Mouse (Mus musculus) hindlimb bud, embryonic 11.5 days (tissue): ENCODE results near the gene Mecr.
"Not testable (repeated sequence)": the region's sequence is repeated elsewhere in the genome, so short reads cannot be mapped to it uniquely, and the experiment has no call there.

ENCODE experiments used
- DNase-seq: peaks from one replicate; pipeline ENCODE4 v3.0.0-alpha.2; 2012; ENCODE audit warnings: low read depth, low spot score; ENCODE audit errors: extremely low spot score

The Mecr gene

GRCm38 (mm10) chr4:131843290-131843743 lies at the start of gene Mecr:
Gene Mecr (plus strand): TSS chr4:131843470.
- DNase-seq, result peak; percentile 76

- DNase-seq, result no peak
These were observed 46.8 kb upstream of the Mecr start for GRCm38 (mm10) chr4:131796312-131797080.

GRCm38 (mm10) chr4:131797483-131797882 lies 45.8 kb upstream of the Mecr start:
- DNase-seq, result no peak

GRCm38 (mm10) chr4:131797920-131798319 lies 45.4 kb upstream of the Mecr start:
- DNase-seq, result no peak

GRCm38 (mm10) chr4:131798968-131799367 lies 44.3 kb upstream of the Mecr start:
- no peak for DNase-seq

- DNase-seq, result no peak
These were observed 39.4 kb upstream of the Mecr start for GRCm38 (mm10) chr4:131803846-131804245.

GRCm38 (mm10) chr4:131804732-131805131 lies 38.5 kb upstream of the Mecr start:
- not testable (repeated sequence) for DNase-seq

- no peak for DNase-seq
These were observed 38.0 kb upstream of the Mecr start for GRCm38 (mm10) chr4:131805255-131805654.

GRCm38 (mm10) chr4:131812458-131812857 lies 30.8 kb upstream of the Mecr start:
- DNase-seq, result no peak

GRCm38 (mm10) chr4:131813798-131814197 lies 29.5 kb upstream of the Mecr start:
- no peak for DNase-seq

GRCm38 (mm10) chr4:131814869-131815268 lies 28.4 kb upstream of the Mecr start:
- DNase-seq, result no peak

GRCm38 (mm10) chr4:131815774-131816173 lies 27.5 kb upstream of the Mecr start:
- DNase-seq, result no peak

GRCm38 (mm10) chr4:131818926-131819325 lies 24.3 kb upstream of the Mecr start:
- DNase-seq, result no peak

- DNase-seq, result no peak
These were observed 22.0 kb upstream of the Mecr start for GRCm38 (mm10) chr4:131821161-131821731.

GRCm38 (mm10) chr4:131822583-131822982 lies 20.7 kb upstream of the Mecr start:
- DNase-seq, result no peak

- no peak for DNase-seq
These were observed 18.3 kb upstream of the Mecr start for GRCm38 (mm10) chr4:131824939-131825338.

- no peak for DNase-seq
These were observed 17.4 kb upstream of the Mecr start for GRCm38 (mm10) chr4:131825830-131826229.

- peak; percentile 70 for DNase-seq
These were observed 16.4 kb upstream of the Mecr start for GRCm38 (mm10) chr4:131826905-131827304.

GRCm38 (mm10) chr4:131829123-131829522 lies 14.1 kb upstream of the Mecr start:
- no peak for DNase-seq

- DNase-seq, result no peak
These were observed 11.7 kb upstream of the Mecr start for GRCm38 (mm10) chr4:131831546-131832045.

GRCm38 (mm10) chr4:131832759-131833407 lies 10.4 kb upstream of the Mecr start:
- DNase-seq, result no peak
